Mouse (Mus musculus): ENCODE data around the gene Jmy. TPM values are rescaled to one million over a fixed set of nuclear protein-coding genes. Genes with fewer than 3 reads are reported as not detected.

Gene Jmy
- polyA plus RNA-seq, 1 experiment from 2014 or later, result 3.4 TPM

DNA sequence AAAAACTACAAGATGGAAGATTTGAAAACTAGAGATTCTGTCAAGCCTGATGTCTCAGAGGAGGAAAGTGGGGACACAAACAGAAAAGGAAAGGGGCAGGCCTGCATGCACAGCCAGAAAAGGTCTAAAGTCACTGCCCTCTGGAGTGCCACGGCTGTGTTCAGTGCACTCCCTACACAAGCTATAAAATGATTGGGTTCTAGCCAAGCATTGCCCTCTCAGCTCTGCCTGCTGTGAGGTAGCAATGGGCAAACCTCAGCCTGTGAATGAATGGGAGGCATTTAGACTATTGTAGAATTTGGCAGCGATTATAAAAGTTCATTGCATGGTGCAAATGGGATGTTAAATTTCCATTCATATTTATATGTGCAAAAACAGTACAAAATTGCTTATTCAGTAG is 79.8 kb downstream of the Jmy start:
- H3K36me3 ChIP-seq (ENCODE audit: control insufficient read depth, insufficient read depth, low read length), result no peaks in the 10 kb centered on the region
- 77% methylated on average over 2 of the region's 2 CpGs for WGBS
- no peak for ATAC-seq (ENCODE audit: low read depth)
- H3K4me1 ChIP-seq (replicated peaks; ENCODE audit: control insufficient read depth, insufficient read depth, low read length), result no peaks in the 10 kb centered on the region
- H3K4me2 ChIP-seq (ENCODE audit: low read depth, low read length), result no peak overlapping the region
- H3K27me3 ChIP-seq (ENCODE audit: control insufficient read depth, insufficient read depth, low read depth, low read length), result no peaks in the 10 kb centered on the region
- no peak overlapping the region for H3K27ac ChIP-seq (ENCODE audit: low read length)
- no peaks in the 10 kb centered on the region for H3K9me3 ChIP-seq (ENCODE audit: control insufficient read depth, low read length)
- H3K9ac ChIP-seq (ENCODE audit: low read length), result no peak overlapping the region
- no peak overlapping the region for H3K4me3 ChIP-seq (ENCODE audit: low read length)

DNA sequence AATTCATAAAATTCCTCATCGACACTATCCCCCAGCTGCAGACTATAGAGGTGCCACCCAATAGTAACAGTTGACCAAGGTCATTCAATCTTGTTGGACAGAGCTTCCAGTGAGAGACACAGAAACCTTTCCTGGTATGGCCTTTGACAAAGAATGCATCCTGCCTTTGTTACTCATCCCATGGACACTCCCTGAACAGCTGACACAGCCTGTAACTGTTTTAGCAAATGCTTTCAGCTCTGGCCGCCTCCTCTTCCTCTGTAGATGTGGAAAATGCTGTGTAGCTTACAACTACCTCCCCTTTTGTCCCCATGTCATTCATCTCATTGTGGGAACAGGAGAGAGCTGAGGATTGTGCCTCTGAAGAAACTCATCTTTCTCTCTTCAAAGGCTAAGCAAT is 81.3 kb downstream of the Jmy start:
- WGBS, result 81% methylated on average over 2 of the region's 2 CpGs
- no peak overlapping the region for H3K27ac ChIP-seq (ENCODE audit: low read length)
- ATAC-seq (ENCODE audit: low read depth), result no peak
- no peaks in the 10 kb centered on the region for H3K4me1 ChIP-seq (replicated peaks; ENCODE audit: control insufficient read depth, insufficient read depth, low read length)
- no peak overlapping the region for H3K4me3 ChIP-seq (ENCODE audit: low read length)
- no peak overlapping the region for H3K4me2 ChIP-seq (ENCODE audit: low read depth, low read length)
- H3K27me3 ChIP-seq (ENCODE audit: control insufficient read depth, insufficient read depth, low read depth, low read length), result no peaks in the 10 kb centered on the region
- H3K9ac ChIP-seq (ENCODE audit: low read length), result no peak overlapping the region
- no peaks in the 10 kb centered on the region for H3K36me3 ChIP-seq (ENCODE audit: control insufficient read depth, insufficient read depth, low read length)
- H3K9me3 ChIP-seq (ENCODE audit: control insufficient read depth, low read length), result no peaks in the 10 kb centered on the region

DNA sequence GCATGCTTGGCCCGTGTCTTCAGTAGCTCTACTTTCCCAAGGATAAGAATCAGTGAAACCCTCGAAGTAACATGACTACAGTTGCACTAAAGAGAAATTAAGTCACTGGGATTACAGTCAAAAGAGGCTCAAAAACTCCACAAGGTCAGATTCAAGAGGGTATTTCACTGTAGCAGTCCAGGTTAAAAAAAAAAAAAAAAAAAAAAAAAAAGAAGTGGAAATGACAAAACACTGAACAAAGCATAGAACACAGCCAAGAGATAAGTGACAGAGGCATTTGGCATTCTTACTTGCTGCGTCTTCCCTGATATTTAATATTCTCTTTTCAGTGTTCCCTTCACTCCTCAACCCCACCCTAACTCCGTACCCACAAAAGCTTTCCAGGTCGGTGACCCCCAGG is 84.6 kb downstream of the Jmy start:
- ATAC-seq (ENCODE audit: low read depth), result no peak
- Histone ChIP-seq H3K4me3 (ENCODE audit: low read length) (no peak overlapping the region), H3K9ac (ENCODE audit: low read length) (no peak overlapping the region), H3K4me1 (replicated peaks; ENCODE audit: control insufficient read depth, insufficient read depth, low read length) (no peaks in the 10 kb centered on the region), H3K9me3 (ENCODE audit: control insufficient read depth, low read length) (no peaks in the 10 kb centered on the region), H3K27me3 (ENCODE audit: control insufficient read depth, insufficient read depth, low read depth, low read length) (no peaks in the 10 kb centered on the region), H3K4me2 (ENCODE audit: low read depth, low read length) (no peak overlapping the region), H3K36me3 (ENCODE audit: control insufficient read depth, insufficient read depth, low read length) (no peaks in the 10 kb centered on the region), H3K27ac (ENCODE audit: low read length) (no peak overlapping the region)
- WGBS, result 90% methylated on average over 5 of the region's 5 CpGs

DNA sequence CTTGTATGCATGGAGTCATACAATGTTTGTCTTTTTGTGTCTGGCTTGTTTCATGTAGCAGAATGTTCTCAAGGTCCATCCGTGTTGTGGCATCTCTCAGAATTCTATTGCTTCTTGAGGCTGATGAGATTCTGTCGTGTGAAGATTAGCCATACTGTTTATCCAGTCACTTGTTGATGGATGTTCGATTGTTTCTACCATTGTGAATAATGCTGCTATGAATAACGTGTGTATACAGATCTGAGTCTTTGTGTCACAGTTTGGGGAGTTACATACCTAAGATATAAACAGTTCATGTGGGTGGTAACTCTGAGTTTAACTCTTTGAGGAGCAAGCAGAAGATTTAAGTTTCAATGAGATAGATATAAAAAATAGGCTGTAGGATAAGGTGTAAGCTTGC is 89.3 kb downstream of the Jmy start:
- Histone ChIP-seq H3K9ac (ENCODE audit: low read length) (no peak overlapping the region), H3K9me3 (ENCODE audit: control insufficient read depth, low read length) (no peaks in the 10 kb centered on the region), H3K27ac (ENCODE audit: low read length) (no peak overlapping the region), H3K4me1 (replicated peaks; ENCODE audit: control insufficient read depth, insufficient read depth, low read length) (no peaks in the 10 kb centered on the region), H3K4me2 (ENCODE audit: low read depth, low read length) (no peak overlapping the region), H3K36me3 (ENCODE audit: control insufficient read depth, insufficient read depth, low read length) (no peaks in the 10 kb centered on the region), H3K27me3 (ENCODE audit: control insufficient read depth, insufficient read depth, low read depth, low read length) (no peaks in the 10 kb centered on the region), H3K4me3 (ENCODE audit: low read length) (no peak overlapping the region)
- ATAC-seq (ENCODE audit: low read depth), result no peak
- 47% methylated on average over 4 of the region's 4 CpGs for WGBS

DNA sequence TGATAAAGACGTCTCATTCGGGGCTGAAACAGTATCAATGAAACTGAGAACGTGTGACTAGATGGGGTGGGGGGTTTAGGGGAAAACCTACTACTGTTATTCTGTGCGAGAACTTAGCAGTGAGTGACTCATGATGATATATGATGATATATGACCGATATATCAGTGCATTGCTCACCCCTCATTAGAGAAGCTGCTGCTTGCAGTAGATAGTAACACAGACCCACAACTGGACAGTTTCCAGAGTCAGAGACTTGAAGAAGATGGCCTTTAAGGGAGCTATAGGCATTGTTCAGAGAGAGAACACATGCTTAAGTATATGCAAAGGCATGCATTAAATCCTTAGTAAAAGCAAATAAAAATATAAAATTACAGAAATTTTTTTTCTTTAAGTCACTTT is 92.8 kb downstream of the Jmy start:
- Histone ChIP-seq H3K9ac (ENCODE audit: low read length) (no peak overlapping the region), H3K27ac (ENCODE audit: low read length) (no peak overlapping the region), H3K4me3 (ENCODE audit: low read length) (no peak overlapping the region), H3K4me1 (replicated peaks; ENCODE audit: control insufficient read depth, insufficient read depth, low read length) (no peaks in the 10 kb centered on the region), H3K36me3 (ENCODE audit: control insufficient read depth, insufficient read depth, low read length) (no peaks in the 10 kb centered on the region), H3K27me3 (ENCODE audit: control insufficient read depth, insufficient read depth, low read depth, low read length) (no peaks in the 10 kb centered on the region), H3K9me3 (ENCODE audit: control insufficient read depth, low read length) (no peaks in the 10 kb centered on the region), H3K4me2 (ENCODE audit: low read depth, low read length) (no peak overlapping the region)
- 62% methylated on average over 5 of the region's 5 CpGs for WGBS
- no peak for ATAC-seq (ENCODE audit: low read depth)

DNA sequence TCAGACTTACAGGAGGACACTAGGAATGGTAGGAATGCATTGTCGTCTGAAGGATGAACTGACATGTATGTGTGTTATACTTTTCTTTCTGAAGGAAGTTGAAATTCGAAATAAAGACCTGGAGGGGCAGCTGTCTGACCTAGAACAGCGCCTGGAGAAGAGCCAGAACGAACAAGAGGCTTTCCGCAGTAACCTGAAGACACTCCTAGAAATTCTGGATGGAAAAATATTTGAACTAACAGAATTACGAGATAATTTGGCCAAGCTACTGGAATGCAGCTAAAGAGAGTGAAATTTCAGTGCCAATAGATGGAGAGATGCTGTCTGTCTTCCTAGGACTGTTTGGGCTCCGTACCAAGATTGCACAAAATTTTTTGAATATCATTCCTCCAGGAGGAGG is 97.7 kb downstream of the Jmy start:
- 74% methylated on average over 7 of the region's 7 CpGs for WGBS
- no peak overlapping the region for H3K4me3 ChIP-seq (ENCODE audit: low read length)
- H3K9ac ChIP-seq (ENCODE audit: low read length), result no peak overlapping the region
- no peaks in the 10 kb centered on the region for H3K27me3 ChIP-seq (ENCODE audit: control insufficient read depth, insufficient read depth, low read depth, low read length)
- no peaks in the 10 kb centered on the region for H3K36me3 ChIP-seq (ENCODE audit: control insufficient read depth, insufficient read depth, low read length)
- no peaks in the 10 kb centered on the region for H3K9me3 ChIP-seq (ENCODE audit: control insufficient read depth, low read length)
- H3K27ac ChIP-seq (ENCODE audit: low read length), result no peak overlapping the region
- H3K4me2 ChIP-seq (ENCODE audit: low read depth, low read length), result no peak overlapping the region
- H3K4me1 ChIP-seq (replicated peaks; ENCODE audit: control insufficient read depth, insufficient read depth, low read length), result no peaks in the 10 kb centered on the region
- no peak for ATAC-seq (ENCODE audit: low read depth)

DNA sequence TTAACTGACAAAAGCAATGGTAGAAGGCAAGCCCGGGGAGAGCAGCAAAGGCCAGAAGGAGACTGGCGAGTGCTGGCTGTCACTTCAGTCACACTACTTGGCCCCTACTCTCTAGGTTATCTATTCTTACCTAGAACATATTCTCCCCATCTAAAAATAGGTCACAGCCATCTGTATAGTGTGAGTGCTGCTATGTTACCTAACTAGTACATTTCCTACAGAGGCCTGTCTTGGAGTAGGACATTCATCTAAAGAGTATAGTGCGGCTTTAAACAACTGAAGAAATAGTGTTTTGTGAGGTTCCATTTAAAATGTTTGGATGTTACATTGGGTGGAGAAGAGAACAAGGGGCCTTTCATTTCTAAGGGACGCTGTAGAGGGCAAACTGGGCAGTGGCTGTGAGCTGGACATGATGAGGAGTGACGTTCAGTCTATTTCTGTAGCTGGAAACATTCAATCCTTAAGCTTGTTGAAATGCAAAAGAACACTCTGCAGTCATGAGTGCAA is 99.8 kb downstream of the Jmy start:
- H3K4me3 ChIP-seq (ENCODE audit: low read length), result no peak overlapping the region
- no peak overlapping the region for H3K9ac ChIP-seq (ENCODE audit: low read length)
- no peaks in the 10 kb centered on the region for H3K36me3 ChIP-seq (ENCODE audit: control insufficient read depth, insufficient read depth, low read length)
- H3K4me2 ChIP-seq (ENCODE audit: low read depth, low read length), result no peak overlapping the region
- H3K27me3 ChIP-seq (ENCODE audit: control insufficient read depth, insufficient read depth, low read depth, low read length), result no peaks in the 10 kb centered on the region
- ATAC-seq (ENCODE audit: low read depth), result no peak
- no peak overlapping the region for H3K27ac ChIP-seq (ENCODE audit: low read length)
- no peaks in the 10 kb centered on the region for H3K4me1 ChIP-seq (replicated peaks; ENCODE audit: control insufficient read depth, insufficient read depth, low read length)
- 85% methylated on average over 5 of the region's 5 CpGs for WGBS
- H3K9me3 ChIP-seq (ENCODE audit: control insufficient read depth, low read length), result no peaks in the 10 kb centered on the region

DNA sequence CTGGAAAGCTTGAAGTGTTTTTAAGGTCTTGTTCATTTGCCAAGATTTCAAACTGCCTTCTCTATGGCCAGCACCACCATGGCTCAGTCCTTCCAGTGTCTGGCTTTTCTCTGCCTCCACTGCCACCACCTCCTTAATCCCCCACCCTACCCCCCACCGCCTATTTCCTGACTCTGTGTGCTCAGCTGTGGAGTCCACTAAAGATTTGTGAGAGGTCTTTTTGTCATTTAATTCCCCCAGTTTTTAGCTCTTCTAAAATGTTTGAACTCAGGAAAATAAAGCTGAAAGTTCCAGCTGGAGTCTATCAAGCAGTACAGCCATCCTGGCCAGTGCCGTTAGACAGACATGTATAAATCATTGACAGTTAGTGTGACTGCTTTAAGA is 110.4 kb downstream of the Jmy start:
- Histone ChIP-seq H3K9me3 (ENCODE audit: control insufficient read depth, low read length) (no peaks in the 10 kb centered on the region), H3K4me2 (ENCODE audit: low read depth, low read length) (no peak overlapping the region), H3K4me1 (replicated peaks; ENCODE audit: control insufficient read depth, insufficient read depth, low read length) (0 out of 2 replicates have a peak, but pooled peaks cover 4% of the 10 kb centered on the region), H3K27ac (ENCODE audit: low read length) (peak overlapping the region; percentile 70), H3K9ac (ENCODE audit: low read length) (no peak overlapping the region), H3K4me3 (ENCODE audit: low read length) (no peak overlapping the region), H3K36me3 (ENCODE audit: control insufficient read depth, insufficient read depth, low read length) (no peaks in the 10 kb centered on the region; the same call in 1 of the 2 replicates), H3K27me3 (ENCODE audit: control insufficient read depth, insufficient read depth, low read depth, low read length) (no peaks in the 10 kb centered on the region)
- peak; percentile 97 for ATAC-seq (ENCODE audit: low read depth)
- WGBS, result 30% methylated on average over 2 of the region's 2 CpGs

DNA sequence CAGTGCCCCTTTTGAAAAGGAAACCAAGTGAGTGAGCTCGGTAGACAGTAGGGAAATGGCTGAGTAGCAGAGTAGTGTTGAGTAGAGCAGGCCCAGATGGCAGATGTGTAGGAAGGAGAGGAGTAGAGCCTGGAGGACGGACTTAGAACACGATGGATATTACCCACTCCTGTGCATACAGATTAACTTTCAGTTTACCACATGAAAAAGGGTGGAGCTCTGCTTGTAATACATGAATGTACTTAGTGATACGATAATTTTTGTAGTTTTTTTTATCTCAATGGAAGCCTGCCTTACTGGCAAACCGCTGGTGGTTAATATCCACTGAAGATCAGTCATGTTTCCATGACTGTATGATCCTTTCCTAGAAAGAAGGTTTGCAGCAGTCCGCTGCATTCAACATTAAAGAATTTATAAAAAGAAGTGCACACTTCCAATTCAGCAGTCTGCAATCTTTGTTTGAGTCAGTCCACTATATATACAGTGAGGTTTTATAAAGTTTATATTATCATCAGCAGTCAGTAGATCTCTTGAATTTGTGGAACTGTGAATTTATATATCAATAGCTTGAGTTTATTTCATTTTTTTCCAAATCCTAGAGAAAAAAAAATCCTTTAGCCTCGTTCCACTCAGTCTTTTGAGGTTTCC is 110.9 kb downstream of the Jmy start:
- no peaks in the 10 kb centered on the region for H3K9me3 ChIP-seq (ENCODE audit: control insufficient read depth, low read length)
- H3K27ac ChIP-seq (ENCODE audit: low read length), result peak overlapping the region; percentile 61; the same call in 1 of the 2 replicates
- no peaks in the 10 kb centered on the region for H3K27me3 ChIP-seq (ENCODE audit: control insufficient read depth, insufficient read depth, low read depth, low read length)
- 0 out of 2 replicates have a peak, but pooled peaks cover 4% of the 10 kb centered on the region for H3K4me1 ChIP-seq (replicated peaks; ENCODE audit: control insufficient read depth, insufficient read depth, low read length)
- H3K9ac ChIP-seq (ENCODE audit: low read length), result no peak overlapping the region
- WGBS, result 46% methylated on average over 7 of the region's 7 CpGs
- H3K4me3 ChIP-seq (ENCODE audit: low read length), result no peak overlapping the region
- ATAC-seq (ENCODE audit: low read depth), result peak; percentile 73
- H3K36me3 ChIP-seq (ENCODE audit: control insufficient read depth, insufficient read depth, low read length), result no peaks in the 10 kb centered on the region; the same call in 1 of the 2 replicates
- H3K4me2 ChIP-seq (ENCODE audit: low read depth, low read length), result peak overlapping the region; percentile 31; the same call in 1 of the 2 replicates

All from lung, embryonic 16.5 days (tissue).